Mouse (Mus musculus): ENCODE measurements at regions not wholly inside any gene's neighbourhood (a gene's known extent, or its start where the extent isn't known, plus 50 kb on each side); places are given as distances from the start of the nearest gene placed in this dataset.
A peak's percentile ranks its signal among the peaks of the same experiment; 100 is the strongest.

DNA sequence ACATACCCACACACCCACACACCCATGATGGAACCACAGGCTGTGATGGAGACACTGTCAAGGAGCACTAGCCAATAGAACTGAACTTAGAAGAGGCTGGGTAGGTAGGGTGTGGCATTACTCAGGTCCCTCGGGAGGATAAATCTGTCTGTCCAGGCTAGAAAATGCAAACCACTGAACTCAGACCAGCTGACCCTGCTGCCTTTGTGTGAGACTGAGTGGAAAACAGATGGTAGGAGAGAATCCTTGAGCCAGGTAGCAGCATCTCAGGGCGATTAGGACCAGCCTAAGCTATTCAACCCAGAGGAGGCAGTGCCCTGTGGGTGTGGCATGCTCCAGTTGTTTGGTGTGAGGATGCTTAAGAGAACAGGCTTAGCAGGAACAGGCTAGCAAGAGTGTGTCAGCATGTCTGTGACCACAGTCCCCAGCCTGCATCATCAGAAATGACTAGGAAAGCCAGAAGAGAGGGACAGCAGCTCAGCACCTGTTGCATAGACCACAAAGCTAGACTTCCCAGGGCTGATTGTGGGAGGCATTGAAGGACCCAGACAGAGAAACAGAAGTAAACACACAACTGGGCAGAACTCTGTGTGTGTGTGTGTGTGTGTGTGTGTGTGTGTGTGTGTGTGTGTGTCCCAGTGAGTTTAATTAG lies 103.2 kb upstream of the Sesn3 start:
- DNase-seq, result no peak
- intact Hi-C loops (cut with DNase I), result no loop called here

- DNase-seq, result peak; percentile 51 to 56
- intact Hi-C loops (cut with DNase I), result no loop called here
Observed at GRCm38 (mm10) chr9:14173631-14174323, 101.1 kb upstream of the Sesn3 start.

- intact Hi-C loops (cut with DNase I), result no loop called here
- DNase-seq, result no peak
Observed at GRCm38 (mm10) chr9:14174324-14175040, 100.4 kb upstream of the Sesn3 start.

DNA sequence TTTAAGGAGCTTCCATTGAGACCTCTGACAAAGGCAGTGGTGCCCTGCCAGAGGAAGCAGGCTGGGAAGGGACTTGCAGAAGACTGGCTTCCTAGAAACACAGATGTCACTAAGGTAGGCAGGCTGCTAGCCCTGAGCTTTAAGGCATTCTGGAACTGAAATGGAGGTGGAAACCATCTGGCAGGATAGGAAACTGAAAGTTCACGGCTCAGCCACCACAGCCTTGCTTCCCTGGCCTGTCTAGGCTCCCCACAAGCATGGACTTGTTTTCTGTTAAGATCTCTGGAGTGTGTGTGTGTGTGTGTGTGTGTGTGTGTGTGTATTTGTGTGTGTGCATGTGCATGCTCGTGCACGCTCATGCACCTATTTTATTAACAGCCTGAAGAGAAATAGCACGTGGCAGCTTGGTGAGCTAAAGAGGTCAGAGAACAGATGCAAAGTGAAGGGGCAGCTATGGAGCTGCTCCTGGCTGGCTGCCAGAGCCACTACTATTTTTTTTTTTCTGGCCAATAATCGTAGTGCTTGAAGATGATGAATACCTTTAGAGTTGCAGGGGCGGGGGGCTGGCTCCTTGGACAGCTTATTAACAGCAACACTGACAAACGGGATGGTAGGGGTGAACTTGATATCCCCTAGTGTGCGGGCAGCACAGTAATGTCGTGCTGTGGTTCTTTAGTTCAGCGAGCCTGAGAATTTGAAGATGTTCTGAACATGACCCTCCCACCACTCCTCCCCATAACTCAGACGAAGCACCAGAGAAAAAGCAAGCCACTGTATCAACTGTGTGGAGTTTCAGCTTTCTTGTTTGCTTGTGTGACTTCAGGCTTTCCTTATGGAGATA lies 99.6 kb upstream of the Sesn3 start:
- DNase-seq, result no peak
- intact Hi-C loops (cut with DNase I), result no loop called here

- no peak for DNase-seq
- intact Hi-C loops (cut with DNase I), result no loop called here
Observed at GRCm38 (mm10) chr9:14179777-14180176, 95.1 kb upstream of the Sesn3 start.

- intact Hi-C loops (cut with DNase I), result no loop called here
- no peak for DNase-seq
Observed at GRCm38 (mm10) chr9:14184261-14184660, 90.6 kb upstream of the Sesn3 start.

DNA sequence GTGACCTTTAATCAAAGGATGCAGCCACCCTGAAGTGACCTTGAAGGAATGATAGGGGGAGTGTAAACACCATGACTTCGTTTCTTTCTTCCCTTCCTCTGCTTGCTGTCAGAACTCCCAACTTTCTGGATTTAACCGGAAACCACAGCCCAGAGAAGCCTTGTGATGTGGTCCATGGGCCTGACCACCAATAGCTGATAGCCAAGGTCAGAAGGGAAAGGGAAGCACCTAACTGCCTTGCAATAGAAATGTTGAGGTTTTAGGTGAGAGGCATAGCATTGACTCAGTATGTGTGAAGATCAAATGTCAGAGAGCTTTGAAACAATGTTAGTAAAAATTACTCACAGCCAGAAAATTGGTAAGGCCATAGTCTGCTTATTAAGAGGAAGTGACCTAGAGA lies 89.2 kb upstream of the Sesn3 start:
- intact Hi-C loops (cut with DNase I), result no loop called here
- DNase-seq, result no peak

DNA sequence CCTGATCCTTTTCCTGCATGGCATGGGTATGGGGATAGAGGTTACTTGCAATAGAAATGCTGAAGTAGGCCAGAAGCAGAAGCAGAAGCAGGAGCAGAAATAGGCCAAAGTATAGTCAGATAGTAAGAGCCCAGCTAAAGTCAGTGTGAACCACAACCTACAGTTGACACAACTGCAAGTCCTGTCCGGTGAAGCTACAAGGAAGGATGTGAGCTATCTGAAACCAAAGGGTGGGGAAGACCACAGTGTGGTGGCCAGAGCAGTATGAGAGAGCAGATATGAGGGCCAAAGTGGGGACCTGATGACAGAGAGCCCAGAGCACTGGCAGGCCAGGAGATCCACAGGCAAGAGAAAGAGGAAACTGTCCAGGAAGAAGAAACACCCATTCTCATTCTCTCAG lies 87.1 kb upstream of the Sesn3 start:
- intact Hi-C loops (cut with DNase I), result no loop called here
- DNase-seq, result no peak

DNA sequence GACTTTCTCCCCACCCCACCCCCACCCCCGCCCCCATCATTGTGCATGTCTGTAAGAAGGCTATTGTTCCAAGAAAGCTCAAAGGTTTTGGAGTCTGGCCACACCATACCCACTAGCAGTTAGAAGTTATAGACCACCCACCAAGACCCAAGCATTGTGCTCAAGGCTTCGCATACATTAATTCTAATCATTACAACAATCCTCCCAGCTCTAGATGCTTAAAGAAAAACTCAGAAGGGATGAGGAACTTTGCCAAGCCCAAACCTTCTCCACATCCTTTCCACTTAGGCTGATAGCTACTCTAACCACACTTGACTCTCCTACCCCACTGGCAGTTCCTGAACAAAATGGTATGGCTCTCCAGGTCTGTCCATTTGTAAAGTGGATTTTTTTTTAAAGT lies 86.4 kb upstream of the Sesn3 start:
- DNase-seq, result no peak
- intact Hi-C loops (cut with DNase I), result no loop called here

GRCm38 (mm10) chr9:14190660-14191059 lies 84.2 kb upstream of the Sesn3 start:
- intact Hi-C loops (cut with DNase I), result no loop called here
- DNase-seq, result no peak

GRCm38 (mm10) chr9:14194748-14195147 lies 80.1 kb upstream of the Sesn3 start:
- intact Hi-C loops (cut with DNase I), result no loop called here
- DNase-seq, result no peak

- DNase-seq, result no peak
- intact Hi-C loops (cut with DNase I), result no loop called here
Observed at GRCm38 (mm10) chr9:14199116-14199515, 75.8 kb upstream of the Sesn3 start.

- DNase-seq, result no peak
- intact Hi-C loops (cut with DNase I), result no loop called here
Observed at GRCm38 (mm10) chr9:14199983-14200700, 74.7 kb upstream of the Sesn3 start.

DNA sequence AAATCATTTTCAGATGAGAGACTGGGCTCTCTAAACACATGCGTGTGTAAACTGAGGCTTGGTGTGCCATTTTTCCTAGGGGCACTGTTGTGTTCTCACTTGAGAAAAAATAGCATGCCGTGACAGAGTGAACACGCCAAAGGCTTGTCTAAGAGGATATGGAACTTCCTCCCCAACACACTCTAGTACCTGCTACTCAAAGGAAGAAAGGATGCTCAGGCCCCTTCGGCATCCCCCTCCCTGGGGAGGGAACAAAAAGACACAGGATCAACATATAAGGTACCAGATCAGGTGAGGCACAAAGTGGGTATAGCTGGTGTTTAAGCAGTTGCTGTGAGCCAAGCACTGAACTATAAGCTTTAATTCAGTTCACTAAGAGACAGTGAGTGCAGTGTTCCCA lies 74.0 kb upstream of the Sesn3 start:
- DNase-seq, result no peak
- intact Hi-C loops (cut with DNase I), result no loop called here

- DNase-seq, result no peak
- intact Hi-C loops (cut with DNase I), result no loop called here
Observed at GRCm38 (mm10) chr9:14202551-14203306, 72.1 kb upstream of the Sesn3 start.

GRCm38 (mm10) chr9:14203307-14203695 lies 71.6 kb upstream of the Sesn3 start:
- DNase-seq, result no peak
- intact Hi-C loops (cut with DNase I), result no loop called here

DNA sequence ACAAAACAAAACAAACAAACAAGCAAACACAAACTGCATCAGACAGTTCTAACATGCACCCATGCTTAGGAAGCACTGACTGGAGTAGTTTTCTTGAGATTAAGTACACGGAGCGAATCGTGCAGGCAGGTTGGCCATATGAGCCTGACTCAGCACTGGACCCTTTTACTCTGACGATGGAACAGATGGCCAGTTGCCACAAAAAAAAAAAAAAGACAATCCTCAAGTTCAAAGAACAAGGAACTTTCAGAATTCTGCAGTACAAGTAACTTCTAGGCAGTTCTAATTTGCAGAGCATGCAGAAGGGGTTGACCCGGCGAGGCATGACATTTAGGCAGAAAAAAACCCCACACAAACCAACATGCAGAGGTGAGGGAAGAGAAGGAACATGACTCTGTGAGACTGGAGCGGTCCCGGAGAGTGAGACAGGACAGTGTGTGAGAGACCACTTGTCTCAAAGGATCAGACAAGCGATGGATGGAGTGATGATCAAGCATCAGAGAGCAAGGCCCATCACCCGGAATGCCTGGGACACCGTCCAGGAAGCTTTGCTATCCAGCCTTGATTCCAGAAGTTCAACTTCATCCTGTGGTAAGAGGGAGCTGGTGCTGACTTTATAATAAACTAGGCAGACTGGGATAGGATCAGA lies 71.0 kb upstream of the Sesn3 start:
- no peak for DNase-seq
- intact Hi-C loops (cut with DNase I), result no loop called here

- intact Hi-C loops (cut with DNase I), result no loop called here
- DNase-seq, result no peak
Observed at GRCm38 (mm10) chr9:14204817-14205216, 70.0 kb upstream of the Sesn3 start.
